Comparison of ENCODE assay signal across 8 mouse cellular contexts in the genomic region with DNA sequence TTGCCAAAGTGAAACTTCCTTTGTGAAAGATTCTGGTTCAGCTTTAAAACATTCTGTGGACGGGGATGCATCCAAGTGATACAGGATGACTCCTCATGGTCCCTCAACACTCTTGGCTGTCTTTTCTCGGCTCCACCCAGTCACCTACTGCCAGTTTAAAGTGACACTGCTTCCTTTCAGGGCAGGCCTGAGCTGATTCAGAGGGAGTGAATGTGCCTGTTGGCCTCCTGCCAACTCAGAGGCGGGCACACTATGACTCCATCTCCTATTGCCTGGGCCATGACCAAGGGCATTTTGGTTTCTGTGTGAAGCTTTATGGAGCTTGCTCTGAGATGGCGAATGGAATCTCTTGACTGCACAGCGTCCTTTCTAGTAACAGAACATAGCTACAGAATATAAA.
A peak's percentile ranks its signal among the peaks of the same experiment; 100 is the strongest.
DNase-seq lines count a peak whose midpoint lies in the region; ATAC-seq and TF ChIP-seq lines count a peak whose summit lies in the region.

No protein-coding gene starts in this region.

- WGBS in hindbrain, embryonic 13.5 days: 63% methylated on average over 5 of the region's 5 CpGs
- WGBS in hindbrain, embryonic 10.5 days: 85% methylated on average over 5 of the region's 5 CpGs
- 34% methylated on average over 5 of the region's 5 CpGs for WGBS in heart, embryonic 14.5 days

- H3K4me1 ChIP-seq in hindbrain, embryonic 13.5 days (replicated peaks): peaks cover 3% of the 10 kb centered on the region; the same call in 1 of the 2 replicates
- no peaks in the 10 kb centered on the region for H3K4me1 ChIP-seq in hindbrain, embryonic 10.5 days (replicated peaks)
- H3K4me1 ChIP-seq in heart, embryonic 14.5 days (ENCODE audit: control insufficient read depth in 2 of 2, insufficient read depth in 2 of 2, low read length in 2 of 2): peaks cover 5 to 9% of the 10 kb centered on the region in 2 experiments; a peak in 3 of 4 replicates

- H3K9ac ChIP-seq in hindbrain, embryonic 13.5 days: no peak overlapping the region
- H3K9ac ChIP-seq in heart, embryonic 14.5 days (ENCODE audit: low read length): no peak overlapping the region

- no peak for TF ChIP-seq CTCF in brain, embryonic 14.5 days (IDR thresholded peaks at IDR 0.05; ENCODE audit: borderline replicate concordance, extremely low read depth, insufficient read depth, insufficient read length)

- DNase-seq in hindbrain, embryonic 10.5 days (ENCODE audit: low spot score): no peak
- DNase-seq in CD4-positive, CD25-positive, alpha-beta regulatory T cell, adult 2 months (ENCODE audit: low read depth, low spot score): peak; percentile 68
- peak; percentile 80 for DNase-seq in brain, embryonic 14.5 days (ENCODE audit: low read depth)
- DNase-seq in kidney, postnatal 25 days: peak; percentile 63 to 79
- peak; percentile 5 to 31 for DNase-seq in natural killer cell, adult 2 months (ENCODE audit: low spot score in 2 of 2)
- no peak for DNase-seq in yolk sac, embryonic 10.5 days (ENCODE audit: low spot score)

- TF ChIP-seq POLR2A in brain, embryonic 14.5 days (IDR thresholded peaks at IDR 0.05; ENCODE audit: borderline replicate concordance, extremely low read depth, insufficient read depth, insufficient read length, poor library complexity, severe bottlenecking): no peak

- ATAC-seq in hindbrain, embryonic 13.5 days (ENCODE audit: low FRiP score): peak; percentile 61
- peak; percentile 81 for ATAC-seq in heart, embryonic 14.5 days (ENCODE audit: insufficient number of reproducible peaks, insufficient read depth, low FRiP score, low read depth)

- no peaks in the 10 kb centered on the region for H3K36me3 ChIP-seq in hindbrain, embryonic 13.5 days
- H3K36me3 ChIP-seq in hindbrain, embryonic 10.5 days: no peaks in the 10 kb centered on the region
- no peaks in the 10 kb centered on the region for H3K36me3 ChIP-seq in heart, embryonic 14.5 days (ENCODE audit: control insufficient read depth, insufficient read depth, low read length)

- no peak overlapping the region for H3K27ac ChIP-seq in hindbrain, embryonic 13.5 days
- H3K27ac ChIP-seq in hindbrain, embryonic 10.5 days: no peak overlapping the region
- H3K27ac ChIP-seq in heart, embryonic 14.5 days (replicated peaks in 1 of 2; ENCODE audit: control insufficient read depth in 1 of 2, insufficient read depth in 1 of 2, low read depth in 2 of 2, low read length in 2 of 2): no peak overlapping the region

- H3K27me3 ChIP-seq in hindbrain, embryonic 13.5 days: no peaks in the 10 kb centered on the region
- no peaks in the 10 kb centered on the region for H3K27me3 ChIP-seq in hindbrain, embryonic 10.5 days (ENCODE audit: insufficient read depth, poor library complexity, severe bottlenecking)
- H3K27me3 ChIP-seq in heart, embryonic 14.5 days (ENCODE audit: control insufficient read depth, insufficient read depth, low read length): no peaks in the 10 kb centered on the region

- H3K4me3 ChIP-seq in hindbrain, embryonic 13.5 days: no peak overlapping the region
- H3K4me3 ChIP-seq in hindbrain, embryonic 10.5 days: no peak overlapping the region
- H3K4me3 ChIP-seq in heart, embryonic 14.5 days (ENCODE audit: control insufficient read depth in 1 of 2, insufficient read depth in 1 of 2, low read depth in 1 of 2, low read length in 2 of 2): no peak overlapping the region

- H3K9me3 ChIP-seq in hindbrain, embryonic 13.5 days: no peaks in the 10 kb centered on the region
- no peaks in the 10 kb centered on the region for H3K9me3 ChIP-seq in hindbrain, embryonic 10.5 days
- H3K9me3 ChIP-seq in heart, embryonic 14.5 days (ENCODE audit: control insufficient read depth, low read length): no peaks in the 10 kb centered on the region

- no peak overlapping the region for H3K4me2 ChIP-seq in hindbrain, embryonic 13.5 days
- H3K4me2 ChIP-seq in heart, embryonic 14.5 days (ENCODE audit: low read length): no peak overlapping the region

Comparison
In these comparisons a context has a peak if more than half of its experiments do, and no peak if none do; other contexts are left out.
1. DNase-seq: peak in CD4-positive, CD25-positive, alpha-beta regulatory T cell, adult 2 months (single experiment), brain, embryonic 14.5 days (single experiment), kidney, postnatal 25 days (2 of 2) and natural killer cell, adult 2 months (2 of 2); none in hindbrain, embryonic 10.5 days (single experiment) and yolk sac, embryonic 10.5 days (single experiment).